Mouse (Mus musculus) embryo, embryonic 11 days (tissue): ENCODE data around the gene Ugt1a9.

Experiments used
- DNase-seq: peaks from one replicate; pipeline ENCODE4 v3.0.0-alpha.2; 2015

The Ugt1a9 gene

DNA sequence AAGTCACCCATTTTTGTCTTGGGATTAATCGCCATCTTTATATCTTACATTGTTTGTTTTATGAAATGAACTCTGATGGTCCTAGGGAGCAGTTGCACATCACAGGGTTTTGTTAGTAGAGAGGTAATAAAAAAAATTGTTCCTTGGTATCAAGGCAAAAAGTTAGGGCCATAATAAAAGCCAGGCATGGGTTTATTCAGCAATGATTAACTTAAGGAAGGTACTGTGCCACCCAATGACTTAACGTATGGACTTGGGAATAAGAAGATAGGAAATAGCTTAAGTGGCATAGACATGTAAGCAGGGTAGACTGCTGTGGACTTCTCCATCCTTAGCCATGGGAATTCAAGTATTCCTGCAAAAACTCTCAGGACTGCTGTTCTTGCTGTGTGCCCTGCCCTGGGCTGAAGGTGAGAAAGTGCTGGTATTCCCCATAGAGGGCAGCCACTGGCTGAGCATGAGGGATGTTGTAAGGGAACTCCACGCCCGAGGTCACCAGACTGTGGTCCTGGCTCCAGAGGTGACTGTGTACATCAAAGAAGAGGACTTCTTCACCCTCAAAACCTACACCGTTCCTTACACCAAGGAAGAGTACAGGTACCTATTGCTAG is 115.8 kb downstream of the Ugt1a9 start:
- DNase-seq, result no peak

DNA sequence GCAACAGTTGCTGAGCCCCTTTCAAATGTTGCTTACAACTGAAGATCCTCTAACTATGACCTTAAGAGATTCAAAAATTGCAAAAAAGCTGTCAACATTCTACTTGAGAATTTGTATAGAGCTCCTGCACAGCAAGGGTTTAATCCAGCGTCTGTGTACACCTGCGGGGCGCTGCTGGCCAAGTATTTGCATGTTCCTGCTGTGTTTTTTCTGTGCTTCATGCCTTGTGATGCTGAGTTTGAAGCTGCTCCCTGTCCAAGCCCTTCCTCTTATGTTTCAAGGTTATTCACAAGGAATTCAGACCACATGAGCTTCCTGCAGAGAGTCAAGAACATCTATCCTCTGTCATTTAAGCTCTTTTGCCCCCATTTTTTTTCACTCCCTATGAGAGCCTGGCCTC is 121.5 kb downstream of the Ugt1a9 start:
- no peak for DNase-seq

DNA sequence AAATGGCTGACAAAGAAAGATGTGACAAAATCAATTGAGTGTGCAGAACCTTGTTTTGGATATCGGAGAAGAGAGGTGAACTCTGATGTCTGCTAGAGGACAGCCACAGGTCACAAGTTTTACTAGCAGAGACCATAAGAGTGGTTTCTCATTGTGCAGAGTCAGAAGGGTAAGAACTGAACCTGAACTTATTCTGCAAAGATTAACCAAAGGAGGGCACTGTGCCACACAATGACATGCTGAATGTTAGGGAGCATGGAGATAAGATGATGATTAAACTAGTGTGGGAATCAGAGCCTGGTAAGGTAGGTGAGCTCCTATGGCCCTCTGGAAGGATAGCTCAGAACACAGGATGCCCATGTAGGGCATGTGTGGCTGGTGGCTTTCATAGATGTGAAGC is 125.1 kb downstream of the Ugt1a9 start:
- DNase-seq, result no peak

DNA sequence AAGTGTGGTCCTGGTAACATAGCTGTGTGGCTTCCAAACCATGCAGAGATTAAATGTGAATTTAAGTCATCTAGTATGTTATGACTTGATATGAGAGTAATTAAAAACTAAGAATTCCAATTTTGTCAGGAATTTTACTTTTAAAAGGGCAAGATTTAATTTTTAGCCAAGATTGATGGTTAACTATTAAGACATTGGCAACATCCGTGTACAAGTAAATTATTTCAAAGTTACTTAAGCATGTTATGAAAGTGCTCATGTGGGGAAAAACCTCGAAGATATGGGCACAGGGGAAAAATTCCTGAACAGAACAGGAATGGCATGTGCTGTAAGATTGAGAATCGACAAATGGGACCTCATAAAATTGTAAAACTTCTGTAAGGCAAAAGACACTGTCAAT is 126.8 kb downstream of the Ugt1a9 start:
- DNase-seq, result no peak

DNA sequence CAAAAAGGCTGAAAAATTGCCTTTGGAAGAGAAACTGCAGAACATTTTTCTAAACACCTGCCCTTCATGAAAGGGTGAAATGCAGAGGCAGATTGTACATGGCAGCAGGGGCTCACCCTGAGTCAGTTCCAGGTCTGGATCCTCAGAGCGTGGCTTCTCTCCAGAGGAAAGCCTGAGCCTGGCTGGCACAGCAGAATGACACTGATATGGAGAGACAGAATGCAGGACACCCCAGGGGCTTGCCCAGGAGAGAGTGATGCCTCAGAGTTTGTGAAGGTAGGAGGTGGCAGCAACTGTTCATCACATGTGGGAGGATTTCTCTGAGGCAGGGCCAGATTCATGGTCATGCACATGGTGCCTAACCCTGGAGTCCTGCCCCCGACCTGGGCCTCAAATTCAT is 129.4 kb downstream of the Ugt1a9 start:
- DNase-seq, result no peak

DNA sequence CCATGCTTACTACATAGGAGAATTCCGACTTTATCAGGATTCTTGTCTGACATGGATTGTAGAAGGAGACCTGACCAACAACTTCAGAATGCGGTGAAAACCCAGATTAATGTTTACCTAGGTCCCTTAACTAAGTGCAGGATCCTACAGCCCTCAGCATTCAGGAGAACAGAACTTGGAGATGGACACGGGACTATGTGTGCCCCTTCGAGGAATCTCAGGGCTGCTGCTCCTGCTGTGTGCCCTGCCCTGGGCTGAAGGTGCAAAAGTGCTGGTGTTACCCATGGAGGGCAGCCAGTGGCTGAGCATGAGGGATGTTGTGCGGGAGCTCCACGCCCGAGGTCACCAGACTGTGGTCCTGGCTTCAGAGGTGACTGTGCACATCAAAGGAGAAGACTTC is 129.9 kb downstream of the Ugt1a9 start, which contains the start of gene Ugt1a2:
Gene Ugt1a2, plus strand, starts transcription at position 146 of the 400 bp plus-strand sequence.
- no peak for DNase-seq

DNA sequence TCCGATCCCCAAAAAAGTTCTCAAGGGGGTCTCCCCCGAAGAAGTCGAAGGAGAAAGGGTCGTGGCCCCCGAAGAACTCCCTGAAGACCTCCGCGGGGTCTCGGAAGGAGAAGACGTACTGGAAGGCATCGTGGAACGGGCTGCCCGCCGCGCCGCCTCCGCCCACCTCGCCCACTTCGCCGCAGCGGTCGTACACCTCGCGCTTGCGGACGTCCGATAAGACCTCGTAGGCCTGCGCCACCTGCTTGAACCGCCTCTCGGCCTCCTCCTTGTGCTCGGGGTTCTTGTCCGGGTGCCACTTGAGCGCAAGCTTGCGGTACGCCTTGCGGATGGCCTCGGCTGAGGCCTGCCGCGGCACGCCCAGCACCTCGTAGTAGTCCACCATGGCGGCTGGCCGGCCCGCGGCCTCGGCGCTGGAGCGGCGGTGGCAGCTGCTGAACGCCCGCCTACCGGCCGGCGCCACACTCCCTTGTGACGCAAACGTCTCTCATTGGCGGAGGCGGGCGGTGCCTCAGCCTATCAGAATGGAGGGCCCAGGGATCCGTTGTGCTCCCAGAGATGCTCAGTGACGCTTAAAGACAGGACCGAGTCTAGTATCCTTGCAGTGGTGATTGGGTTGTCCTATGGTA is 134.8 kb downstream of the Ugt1a9 start, which contains the start of gene Dnajb3:
Gene Dnajb3, minus strand, starts transcription at position 489 of the 629 bp plus-strand sequence.
- DNase-seq, result peak; percentile 94

DNA sequence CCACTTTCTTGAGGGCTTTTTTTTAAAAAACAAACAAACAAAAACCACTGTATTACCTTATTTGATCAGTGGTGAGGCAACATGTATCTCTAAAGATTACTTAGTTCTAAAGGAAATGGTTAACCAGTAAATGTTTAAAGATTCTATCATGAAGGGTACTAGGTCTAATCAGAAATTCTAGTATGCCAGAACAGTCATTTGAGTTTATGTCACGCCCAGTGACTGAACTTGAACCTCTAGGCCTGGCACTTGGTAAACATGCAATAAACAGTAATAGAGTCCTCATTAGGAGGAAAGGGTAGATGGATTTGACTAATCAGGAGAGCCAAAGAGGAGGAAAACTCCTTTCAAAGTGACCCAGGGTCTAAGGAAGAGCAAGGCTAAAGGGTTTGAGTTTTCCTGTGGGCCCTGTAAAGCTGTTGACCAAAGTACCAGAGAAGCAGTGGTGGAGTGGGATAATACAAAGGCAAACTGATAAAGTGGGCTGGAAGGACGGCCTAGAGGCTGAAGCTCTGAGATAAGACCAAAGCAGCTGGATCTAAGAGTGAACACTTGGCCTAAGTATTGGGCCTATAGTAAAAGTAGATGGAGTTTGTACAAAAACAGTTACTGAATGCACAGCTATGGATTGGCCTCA is 136.4 kb downstream of the Ugt1a9 start:
- DNase-seq, result no peak

DNA sequence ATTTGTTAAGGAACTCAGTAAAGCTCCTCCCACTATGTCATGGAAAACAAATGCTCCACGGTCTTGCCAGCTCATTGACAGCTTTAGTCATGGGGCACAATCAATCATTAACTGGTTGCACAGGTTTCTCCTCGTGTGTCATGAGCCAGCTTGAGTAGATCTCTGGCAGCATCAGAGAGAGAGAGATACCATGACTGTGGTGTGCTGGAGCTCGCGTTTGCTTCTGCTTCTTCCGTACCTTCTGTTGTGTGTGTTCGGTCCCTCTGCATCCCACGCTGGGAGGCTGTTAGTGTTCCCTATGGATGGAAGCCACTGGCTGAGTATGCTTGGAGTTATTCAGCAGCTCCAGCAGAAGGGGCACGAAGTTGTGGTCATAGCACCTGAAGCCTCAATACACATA is 141.2 kb downstream of the Ugt1a9 start, which contains the start of gene Ugt1a1:
Gene Ugt1a1, plus strand, starts transcription at position 148 of the 400 bp plus-strand sequence.
- DNase-seq, result peak; percentile 4

DNA sequence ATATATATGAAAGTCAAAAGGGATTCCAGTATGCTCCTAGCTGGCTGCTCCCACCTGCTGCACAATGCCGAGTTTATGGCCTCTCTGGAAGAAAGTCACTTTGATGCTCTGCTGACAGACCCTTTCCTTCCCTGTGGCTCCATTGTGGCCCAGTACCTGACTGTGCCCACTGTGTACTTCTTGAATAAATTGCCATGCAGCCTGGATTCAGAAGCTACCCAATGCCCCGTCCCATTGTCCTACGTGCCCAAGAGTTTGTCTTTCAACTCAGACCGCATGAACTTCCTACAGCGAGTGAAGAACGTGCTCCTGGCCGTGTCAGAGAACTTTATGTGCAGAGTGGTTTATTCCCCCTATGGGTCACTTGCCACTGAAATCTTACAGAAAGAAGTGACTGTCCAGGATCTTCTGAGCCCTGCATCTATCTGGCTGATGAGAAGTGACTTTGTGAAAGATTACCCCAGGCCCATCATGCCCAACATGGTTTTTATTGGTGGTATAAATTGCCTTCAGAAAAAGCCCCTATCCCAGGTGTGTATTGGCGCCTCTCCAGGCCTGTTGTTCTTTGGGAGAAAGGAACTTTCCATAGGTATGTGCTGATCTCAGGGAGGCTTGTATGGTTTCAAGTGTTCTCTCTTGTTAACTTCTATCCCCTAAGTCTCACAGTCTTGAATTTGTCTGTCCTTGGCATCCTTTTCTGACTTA is 141.9 kb downstream of the Ugt1a9 start:
- DNase-seq, result peak; percentile 3

DNA sequence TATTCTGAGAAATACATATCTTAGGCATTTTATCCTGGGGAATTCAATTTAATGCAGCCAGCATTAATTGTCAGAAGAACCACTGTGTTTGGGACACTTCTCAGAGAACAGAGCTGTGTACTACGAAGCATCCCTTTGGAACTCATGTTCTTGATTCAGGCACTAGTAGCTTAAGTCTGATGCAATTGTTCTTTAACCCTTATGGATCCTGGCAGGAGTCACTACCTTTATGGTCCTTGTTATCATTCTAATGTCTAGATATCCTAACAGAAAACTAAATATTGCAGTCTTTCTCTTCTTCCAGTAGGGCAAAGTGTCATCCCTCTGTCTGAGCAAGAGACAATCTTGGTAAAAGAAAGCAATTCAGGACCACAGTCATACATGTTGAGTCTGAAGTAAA is 142.5 kb downstream of the Ugt1a9 start:
- peak; percentile 1 for DNase-seq

DNA sequence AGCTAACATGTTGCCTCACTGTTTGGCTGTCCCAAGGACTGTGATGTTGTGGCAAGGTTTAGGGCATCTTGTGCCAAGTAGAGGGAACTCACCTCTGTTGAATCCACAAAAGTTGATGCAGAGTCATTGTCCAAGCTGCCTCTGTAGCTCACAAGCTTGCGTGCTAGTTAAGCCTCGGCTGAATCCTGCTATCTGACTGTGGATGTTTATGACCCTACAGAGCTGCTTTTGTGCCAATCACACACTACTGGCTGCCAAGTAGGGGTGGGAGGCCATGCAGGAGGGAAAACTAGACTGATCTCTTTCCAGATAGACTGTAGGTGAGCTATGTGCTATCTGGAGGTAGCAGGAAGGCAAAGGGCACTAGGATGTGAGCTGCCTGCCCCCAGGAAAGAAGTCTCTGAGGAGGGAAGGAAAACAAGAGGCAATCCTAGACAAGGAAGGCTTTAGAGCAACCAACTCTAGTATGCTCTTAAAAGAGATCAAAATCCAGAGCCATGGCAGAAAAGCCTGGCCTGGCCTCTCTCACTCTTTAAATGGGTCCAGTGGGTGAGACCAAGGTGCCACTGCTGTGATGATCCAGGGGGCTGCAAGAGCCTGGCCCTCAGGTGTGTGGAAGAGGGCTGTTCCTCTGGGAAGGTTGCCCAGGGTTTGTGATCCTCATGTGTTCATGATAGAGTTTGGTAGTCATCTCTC is 143.3 kb downstream of the Ugt1a9 start:
- DNase-seq, result peak; percentile 2

DNA sequence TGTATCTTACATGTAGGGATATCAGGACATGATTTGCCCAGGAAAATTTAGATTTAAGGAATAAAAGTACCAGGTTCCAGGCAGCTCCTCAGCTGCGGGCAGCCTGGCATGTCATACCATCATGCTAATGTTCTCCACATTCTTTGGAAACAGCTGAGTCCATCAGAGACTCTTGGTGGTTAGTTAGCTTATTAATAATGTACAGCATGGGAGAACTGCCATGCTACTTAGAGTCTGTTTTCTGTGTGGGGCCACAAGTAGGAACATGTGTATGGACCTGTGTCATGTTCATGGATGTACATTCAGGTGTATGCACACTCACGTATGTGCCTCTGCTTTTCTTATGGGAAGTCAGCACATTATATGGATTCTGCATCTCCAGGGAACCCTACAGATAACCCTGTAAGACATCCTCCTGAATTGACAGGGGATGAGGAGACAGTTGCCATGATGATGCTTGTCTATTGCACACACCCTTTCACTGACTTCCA is 143.9 kb downstream of the Ugt1a9 start:
- peak; percentile 2 for DNase-seq

DNA sequence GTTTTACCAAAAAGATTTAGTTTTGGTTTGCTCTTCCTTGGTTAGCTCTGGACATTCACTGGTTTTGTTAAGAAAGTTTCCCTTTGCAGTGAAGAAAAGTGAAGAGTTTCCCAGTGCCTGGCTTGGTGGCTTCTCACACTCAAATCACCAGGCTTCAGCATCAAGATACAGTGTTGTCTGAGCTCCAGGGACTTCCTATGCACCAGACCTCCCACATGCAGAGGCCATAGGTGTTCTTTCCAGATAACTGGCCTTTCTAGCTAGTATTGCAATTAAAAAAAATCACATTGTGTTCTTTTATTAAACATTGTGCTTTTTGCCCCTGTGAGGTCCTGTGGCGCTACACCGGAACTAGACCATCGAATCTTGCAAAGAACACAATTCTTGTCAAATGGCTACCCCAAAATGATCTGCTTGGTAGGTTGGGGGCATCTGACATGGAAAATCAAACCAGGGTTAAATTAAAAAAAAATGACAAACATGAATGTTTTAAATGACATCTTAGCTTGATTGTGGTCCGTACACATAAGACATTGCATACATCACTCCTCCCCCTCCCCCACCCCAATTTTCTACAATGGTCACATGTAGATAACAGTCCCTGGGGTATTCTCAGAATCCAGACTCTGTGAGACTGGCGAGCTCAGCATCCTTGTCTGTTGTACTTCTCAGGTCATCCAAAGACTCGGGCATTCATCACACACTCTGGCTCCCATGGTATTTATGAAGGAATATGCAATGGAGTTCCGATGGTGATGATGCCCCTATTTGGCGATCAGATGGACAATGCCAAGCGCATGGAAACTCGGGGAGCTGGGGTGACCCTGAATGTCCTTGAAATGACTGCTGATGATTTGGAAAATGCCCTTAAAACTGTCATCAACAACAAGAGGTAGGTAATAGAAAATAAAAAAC is 145.1 kb downstream of the Ugt1a9 start:
- peak; percentile 7 for DNase-seq

DNA sequence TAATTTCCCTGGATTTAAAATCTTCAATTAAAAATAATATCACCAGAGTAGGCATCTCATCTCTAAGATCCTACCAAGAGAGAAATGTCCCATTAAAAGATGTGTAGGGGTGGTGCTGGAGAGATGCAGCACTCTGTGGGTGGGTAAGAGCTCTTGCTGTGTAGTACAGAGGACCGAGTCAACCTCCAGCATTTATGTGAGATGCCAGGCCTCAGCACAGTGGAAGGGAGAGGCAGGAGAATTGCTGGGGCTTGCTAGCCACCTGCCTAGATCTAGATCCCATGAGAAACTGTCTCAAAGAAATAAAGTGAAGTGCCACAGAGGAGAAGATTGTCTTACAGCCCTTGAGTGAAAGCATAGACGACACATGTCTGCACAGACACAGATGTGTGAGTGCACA is 146.0 kb downstream of the Ugt1a9 start:
- DNase-seq, result peak; percentile 1

DNA sequence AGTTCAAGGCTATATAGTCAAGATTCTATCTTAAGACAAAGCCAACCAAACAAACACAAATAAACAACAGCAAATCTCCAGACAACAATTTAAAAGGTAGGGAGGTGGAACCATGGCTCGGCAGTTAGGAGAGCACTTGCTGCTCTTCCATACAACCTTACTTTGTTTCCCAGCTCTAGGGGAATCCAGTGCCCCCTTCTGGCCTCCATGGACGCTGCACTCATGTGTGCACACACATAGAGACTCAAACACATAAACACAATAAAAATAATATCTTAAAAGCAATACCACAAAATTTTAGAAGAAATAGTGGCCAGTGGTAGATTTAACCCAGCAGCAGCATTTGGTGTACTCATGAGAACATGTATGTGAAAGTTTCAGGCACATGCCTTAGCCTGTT is 146.5 kb downstream of the Ugt1a9 start:
- peak; percentile 1 for DNase-seq

DNA sequence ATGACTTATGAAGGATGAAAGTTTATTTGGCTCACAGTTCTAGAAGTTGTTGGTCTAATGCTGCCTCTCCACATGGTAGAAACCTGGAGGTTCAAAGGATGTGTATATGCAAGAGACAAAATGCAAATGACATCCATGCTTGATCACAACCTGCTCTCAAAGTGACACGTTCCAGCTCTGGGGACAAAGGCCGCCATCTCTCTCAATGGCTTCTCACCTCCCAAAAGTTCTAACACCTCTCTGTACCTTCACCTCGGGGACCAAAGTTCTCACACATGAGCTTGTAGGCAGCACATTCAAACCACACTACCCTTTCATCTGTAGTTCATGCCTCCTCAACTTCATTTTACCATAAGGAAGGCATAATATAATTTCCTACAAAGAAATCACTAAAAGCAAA is 147.0 kb downstream of the Ugt1a9 start:
- peak; percentile 2 for DNase-seq

DNA sequence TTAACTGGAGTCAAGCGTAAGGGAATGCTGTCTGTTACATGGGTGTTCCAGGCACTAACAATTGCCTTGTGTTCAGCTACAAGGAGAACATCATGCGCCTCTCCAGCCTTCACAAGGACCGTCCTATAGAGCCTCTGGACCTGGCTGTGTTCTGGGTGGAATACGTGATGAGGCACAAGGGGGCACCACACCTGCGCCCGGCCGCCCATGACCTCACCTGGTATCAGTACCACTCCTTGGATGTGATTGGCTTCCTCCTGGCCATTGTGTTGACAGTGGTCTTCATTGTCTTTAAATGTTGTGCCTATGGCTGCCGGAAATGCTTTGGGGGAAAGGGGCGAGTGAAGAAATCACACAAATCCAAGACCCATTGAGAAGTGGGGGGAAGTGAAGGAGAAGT is 147.5 kb downstream of the Ugt1a9 start:
- DNase-seq, result peak; percentile 1

DNA sequence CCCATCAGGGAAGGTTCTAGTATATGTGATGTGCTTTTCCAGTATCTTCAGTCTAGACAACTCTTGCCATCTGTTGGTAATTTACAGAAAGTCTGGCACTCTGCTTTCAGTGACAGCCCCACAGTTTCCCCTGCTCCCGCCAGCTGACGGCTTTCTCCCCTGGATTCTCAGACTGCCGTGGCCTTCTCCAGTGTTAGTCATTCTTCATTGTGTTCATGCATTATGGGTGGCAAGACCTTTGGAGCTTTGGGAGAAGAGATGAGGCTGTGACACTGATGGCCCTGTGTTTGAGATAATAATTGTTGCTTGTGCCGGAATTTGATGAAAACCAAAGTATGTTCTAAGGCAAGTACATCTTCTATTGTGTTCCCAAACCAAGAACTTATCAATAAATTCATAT is 148.0 kb downstream of the Ugt1a9 start:
- DNase-seq, result no peak

DNA sequence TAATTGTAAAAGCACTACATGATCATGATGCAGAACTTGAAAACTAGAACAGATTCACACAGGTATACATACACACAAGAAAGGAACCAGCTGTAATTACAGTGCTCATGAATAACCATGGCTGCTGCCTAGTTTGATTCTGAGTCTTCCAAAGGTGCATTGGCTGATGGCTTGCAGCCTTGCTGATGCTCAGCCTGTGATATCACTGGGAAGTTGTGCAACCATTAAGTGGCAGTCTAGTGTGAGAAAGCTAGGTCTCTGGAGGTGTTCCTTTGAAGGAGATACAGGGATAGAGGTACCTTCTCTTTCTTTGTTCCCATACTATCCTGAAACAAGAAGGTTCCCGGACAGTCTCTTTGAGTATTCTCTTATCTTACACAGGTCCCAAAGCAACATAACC is 148.5 kb downstream of the Ugt1a9 start:
- DNase-seq, result no peak

DNA sequence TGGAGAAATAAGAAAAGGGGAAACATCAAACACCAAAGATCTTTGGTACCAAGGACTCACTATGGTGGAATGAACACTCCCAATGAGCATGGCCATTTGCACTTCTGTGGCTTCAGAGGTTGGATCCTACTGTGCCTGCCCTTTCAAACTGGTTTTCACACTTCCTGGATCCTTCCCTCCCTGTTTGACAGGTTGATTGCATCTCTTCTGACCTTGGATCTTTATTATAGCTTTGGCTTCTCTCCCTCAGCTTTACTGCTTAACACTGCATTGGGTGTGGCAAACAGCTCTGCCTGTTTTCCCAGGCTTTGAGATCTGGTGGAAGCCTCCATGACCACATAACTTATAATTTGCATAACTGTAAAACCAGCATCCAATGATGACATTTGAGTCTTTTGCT is 149.7 kb downstream of the Ugt1a9 start:
- DNase-seq, result no peak

DNA sequence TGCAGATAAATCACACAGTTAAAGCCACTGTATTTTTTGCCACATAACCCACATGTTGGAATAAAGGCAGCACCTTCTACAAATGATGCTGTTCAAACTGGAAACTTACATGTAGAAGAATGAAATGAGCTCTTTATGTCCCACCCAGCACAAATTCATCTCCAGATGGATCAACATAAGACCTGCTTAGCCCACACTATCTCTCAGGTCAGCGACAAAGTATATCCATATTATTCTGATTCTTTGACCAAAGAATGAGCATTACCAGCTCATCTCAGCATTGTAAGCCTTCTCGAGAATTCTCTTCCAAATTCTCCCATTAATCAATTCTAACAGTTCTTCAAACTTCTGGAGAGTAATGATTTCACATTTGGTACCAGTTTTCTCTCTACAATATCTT is 151.6 kb downstream of the Ugt1a9 start:
- no peak for DNase-seq
